ENCODE assay signal across 8 mouse cellular contexts in the genomic region with DNA sequence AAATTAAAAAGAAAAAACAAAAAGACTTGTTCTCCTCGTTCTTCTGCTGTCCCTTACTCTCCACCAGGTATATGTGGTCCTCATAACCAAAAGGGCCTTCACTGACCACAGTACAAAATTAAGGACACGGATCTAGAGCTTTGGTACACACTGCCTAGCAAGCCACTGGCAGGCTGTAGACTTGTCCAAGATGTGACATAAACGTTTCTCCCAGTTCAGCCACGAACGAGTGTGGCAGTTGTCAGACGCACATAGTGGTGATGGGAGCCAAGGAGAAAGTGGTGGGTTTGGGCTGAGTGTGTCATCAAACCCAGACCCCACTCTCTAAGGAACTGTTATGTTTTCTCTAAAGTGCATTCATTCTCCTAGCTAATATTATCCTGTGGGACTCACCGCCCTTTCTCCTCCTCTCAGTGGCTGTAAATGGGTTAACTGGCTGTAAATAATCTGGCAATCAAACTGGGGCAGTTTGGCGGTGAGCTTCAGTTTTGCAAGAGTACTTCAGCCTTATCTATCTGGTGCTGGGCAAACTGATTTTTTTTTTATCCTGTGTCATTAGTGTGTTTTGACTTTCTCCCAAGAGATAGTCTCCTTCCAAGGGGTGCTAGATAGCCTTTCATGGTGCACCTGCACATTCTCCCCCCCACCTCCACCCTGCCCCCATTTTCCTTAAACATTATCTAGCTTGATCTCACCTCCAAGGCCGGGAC. TPM values are rescaled to one million over a fixed set of nuclear protein-coding genes. Genes with fewer than 3 reads are reported as not detected.
A peak's percentile ranks its signal among the peaks of the same experiment; 100 is the strongest.
DNase-seq lines count a peak whose midpoint lies in the region; ATAC-seq lines count a peak whose summit lies in the region.

No protein-coding gene starts in this region.

- ATAC-seq in forebrain, embryonic 13.5 days: no peak
- ATAC-seq in neural tube, embryonic 13.5 days (ENCODE audit: low read depth): peak; percentile 69; the same call in 1 of the 2 replicates

- H3K27me3 ChIP-seq in forebrain, embryonic 13.5 days: no peaks in the 10 kb centered on the region; the same call in 1 of the 2 replicates
- no peaks in the 10 kb centered on the region for H3K27me3 ChIP-seq in neural tube, embryonic 13.5 days

- peaks cover 16% of the 10 kb centered on the region for H3K4me1 ChIP-seq in forebrain, embryonic 13.5 days
- H3K4me1 ChIP-seq in neural tube, embryonic 13.5 days (replicated peaks): peaks cover 19% of the 10 kb centered on the region

- H3K4me2 ChIP-seq in forebrain, embryonic 13.5 days: peak overlapping the region; percentile 58
- H3K4me2 ChIP-seq in neural tube, embryonic 13.5 days: peak overlapping the region; percentile 92

- intact Hi-C loops in left cerebral cortex, postnatal 25 days (cut with DNase I): no loop called here

- peak overlapping the region; percentile 75 for H3K4me3 ChIP-seq in forebrain, embryonic 13.5 days
- H3K4me3 ChIP-seq in neural tube, embryonic 13.5 days: peak overlapping the region; percentile 87

- 15% methylated on average over 9 of the region's 9 CpGs for WGBS in forebrain, embryonic 13.5 days
- WGBS in neural tube, embryonic 13.5 days: 13% methylated on average over 9 of the region's 9 CpGs

- DNase-seq in heart, adult 9 months (ENCODE audit: low spot score in 2 of 2): peak; percentile 18 to 22
- no peak for DNase-seq in heart, adult 8-10 months (ENCODE audit: low spot score)
- DNase-seq in MN1 (ENCODE audit: low spot score) (peak; percentile 64), liver (peak; percentile 35)
- DNase-seq in left cerebral cortex, postnatal 25 days (ENCODE audit: low spot score in 2 of 2): no peak
- no peak for DNase-seq in thymus, postnatal 36 days

- H3K27ac ChIP-seq in forebrain, embryonic 13.5 days: peak overlapping the region; percentile 15
- H3K27ac ChIP-seq in neural tube, embryonic 13.5 days (replicated peaks): peak overlapping the region; percentile 86

- no peaks in the 10 kb centered on the region for H3K9me3 ChIP-seq in forebrain, embryonic 13.5 days (replicated peaks)
- no peaks in the 10 kb centered on the region for H3K9me3 ChIP-seq in neural tube, embryonic 13.5 days

- peak overlapping the region; percentile 83 for H3K9ac ChIP-seq in forebrain, embryonic 13.5 days
- peak overlapping the region; percentile 58 for H3K9ac ChIP-seq in neural tube, embryonic 13.5 days

- peaks cover 20% of the 10 kb centered on the region for H3K36me3 ChIP-seq in forebrain, embryonic 13.5 days (ENCODE audit: poor library complexity, severe bottlenecking)
- H3K36me3 ChIP-seq in neural tube, embryonic 13.5 days: peaks cover 17% of the 10 kb centered on the region

RNA-seq across cellular contexts. Expression of a gene that starts 0.7 kb away (rescaled TPM):
- under 1 TPM; 0.14 to 0.44 (median 0.29) TPM for total RNA-seq in heart, adult 8-10 months (2022)
- polyA plus RNA-seq in forebrain, embryonic 13.5 days (2015; fragmentation: Nextera tagmentation; extraction: Ambion mirVana): 2.1 and 2.7 TPM in 2 replicates
- polyA plus RNA-seq in neural tube, embryonic 13.5 days (2015; fragmentation: Nextera tagmentation; extraction: Ambion mirVana): 3.4 and 3.6 TPM in 2 replicates
- 1 to 10 TPM in 1 of 2 experiments, under 1 TPM in 1; 0.41 to 1.2 TPM for total RNA-seq in left cerebral cortex, postnatal 25 days (2021)

RNA-seq across cellular contexts. Expression of a gene that starts 0.9 kb away (rescaled TPM):
- total RNA-seq in heart, adult 8-10 months (2022): 1,000 to 10,000 TPM; 2,591 to 2,839 (median 2,740) TPM
- polyA plus RNA-seq in forebrain, embryonic 13.5 days (2015; fragmentation: Nextera tagmentation; extraction: Ambion mirVana): 677 and 698 TPM in 2 replicates
- polyA plus RNA-seq in neural tube, embryonic 13.5 days (2015; fragmentation: Nextera tagmentation; extraction: Ambion mirVana): 722 and 723 TPM in 2 replicates
- 100 to 1,000 TPM; 488 to 504 TPM for total RNA-seq in left cerebral cortex, postnatal 25 days (2021)

RNA-seq across cellular contexts. Expression of a gene that starts 8.5 kb away (rescaled TPM):
- not detected for total RNA-seq in heart, adult 8-10 months (2022)
- 0.49 TPM in 1 of 2 replicates, not detected in the other for polyA plus RNA-seq in forebrain, embryonic 13.5 days (2015; fragmentation: Nextera tagmentation; extraction: Ambion mirVana)
- not detected in 2 replicates for polyA plus RNA-seq in neural tube, embryonic 13.5 days (2015; fragmentation: Nextera tagmentation; extraction: Ambion mirVana)
- not detected for total RNA-seq in left cerebral cortex, postnatal 25 days (2021)

RNA-seq across cellular contexts. Expression of a gene that starts 25.4 kb away (rescaled TPM):
- not detected for total RNA-seq in heart, adult 8-10 months (2022)
- polyA plus RNA-seq in forebrain, embryonic 13.5 days (2015; fragmentation: Nextera tagmentation; extraction: Ambion mirVana): not detected in 2 replicates
- not detected in 2 replicates for polyA plus RNA-seq in neural tube, embryonic 13.5 days (2015; fragmentation: Nextera tagmentation; extraction: Ambion mirVana)
- under 1 TPM; 0.32 to 0.34 TPM for total RNA-seq in left cerebral cortex, postnatal 25 days (2021)

RNA-seq across cellular contexts. Expression of a gene that starts 25.5 kb away (rescaled TPM):
- under 1 TPM; 0.57 to 0.82 (median 0.73) TPM for total RNA-seq in heart, adult 8-10 months (2022)
- polyA plus RNA-seq in forebrain, embryonic 13.5 days (2015; fragmentation: Nextera tagmentation; extraction: Ambion mirVana): 1.2 and 1.3 TPM in 2 replicates
- polyA plus RNA-seq in neural tube, embryonic 13.5 days (2015; fragmentation: Nextera tagmentation; extraction: Ambion mirVana): 1.9 and 3.5 TPM in 2 replicates
- 1 to 10 TPM; 4.0 to 4.5 TPM for total RNA-seq in left cerebral cortex, postnatal 25 days (2021)

Comparison
In these comparisons a context has a peak if more than half of its experiments do, and no peak if none do; other contexts are left out.
1. DNase-seq: peak in heart, adult 9 months (2 of 2), MN1 (single experiment) and liver (single experiment); none in heart, adult 8-10 months (single experiment), left cerebral cortex, postnatal 25 days (0 of 2) and thymus, postnatal 36 days (0 of 2).
2. RNA of a gene that starts 0.9 kb away (total RNA-seq): 2,591 to 2,839 TPM in heart, adult 8-10 months; 488 to 504 TPM in left cerebral cortex, postnatal 25 days; every median in the first group is over 4 times any median in the second.